Mouse (Mus musculus): ENCODE data around the gene Spint1. TPM values are rescaled to one million over a fixed set of nuclear protein-coding genes. Genes with fewer than 3 reads are reported as not detected.
A peak's percentile ranks its signal among the peaks of the same experiment; 100 is the strongest.

Spint1 gene
- polyA plus RNA-seq, 1 experiment from 2014 or later = 1.1 TPM

DNA sequence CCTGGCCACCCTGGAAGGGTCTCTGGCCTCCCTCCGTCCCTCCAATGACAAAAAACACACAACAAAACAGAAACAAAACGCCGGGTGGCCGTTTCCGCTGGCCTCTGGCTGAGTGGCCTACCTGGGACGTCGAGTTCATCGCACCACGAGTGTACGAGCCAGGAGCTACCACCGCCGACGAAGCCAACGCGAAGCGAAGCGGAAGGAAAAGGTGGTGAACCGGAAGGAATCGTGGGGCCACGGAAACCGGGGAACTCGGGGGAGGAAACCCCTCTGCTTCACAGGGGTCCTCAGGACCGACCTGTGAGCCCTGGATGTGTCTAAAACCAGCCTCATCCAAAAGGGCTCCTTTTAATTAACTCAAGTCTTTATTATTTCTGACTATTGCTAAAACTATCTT, 40.6 kb downstream of the Spint1 start:
- H3K36me3 ChIP-seq (ENCODE audit: control insufficient read depth, insufficient read depth) = no peaks in the 10 kb centered on the region
- H3K4me1 ChIP-seq (ENCODE audit: control insufficient read depth, low read depth, low read length) = no peaks in the 10 kb centered on the region
- no peaks in the 10 kb centered on the region for H3K27me3 ChIP-seq (ENCODE audit: control insufficient read depth, insufficient read depth, low read depth, low read length)
- no peaks in the 10 kb centered on the region for H3K9me3 ChIP-seq (replicated peaks; ENCODE audit: control insufficient read depth, low read length)
- no peak overlapping the region for H3K27ac ChIP-seq (ENCODE audit: low read length)
- no peak overlapping the region for H3K4me2 ChIP-seq (ENCODE audit: low read depth, low read length)
- no peak for ATAC-seq (ENCODE audit: low read depth)
- H3K9ac ChIP-seq (ENCODE audit: low read depth, low read length) = no peak overlapping the region
- no peak overlapping the region for H3K4me3 ChIP-seq (ENCODE audit: low read depth, low read length)
- WGBS (ENCODE audit: insufficient replicate concordance) = 80% methylated on average over 23 of the region's 23 CpGs

GRCm38 (mm10) chr2:119281899-119282565, 44.9 kb downstream of the Spint1 start:
- Histone ChIP-seq H3K36me3 (ENCODE audit: control insufficient read depth, insufficient read depth) (no peaks in the 10 kb centered on the region), H3K9me3 (replicated peaks; ENCODE audit: control insufficient read depth, low read length) (no peaks in the 10 kb centered on the region), H3K4me2 (ENCODE audit: low read depth, low read length) (no peak overlapping the region), H3K27ac (ENCODE audit: low read length) (no peak overlapping the region), H3K4me3 (ENCODE audit: low read depth, low read length) (no peak overlapping the region), H3K9ac (ENCODE audit: low read depth, low read length) (no peak overlapping the region), H3K4me1 (ENCODE audit: control insufficient read depth, low read depth, low read length) (no peaks in the 10 kb centered on the region), H3K27me3 (ENCODE audit: control insufficient read depth, insufficient read depth, low read depth, low read length) (no peaks in the 10 kb centered on the region)
- no peak for ATAC-seq (ENCODE audit: low read depth)
- WGBS (ENCODE audit: insufficient replicate concordance) = 54% methylated on average over 7 of the region's 7 CpGs

DNA sequence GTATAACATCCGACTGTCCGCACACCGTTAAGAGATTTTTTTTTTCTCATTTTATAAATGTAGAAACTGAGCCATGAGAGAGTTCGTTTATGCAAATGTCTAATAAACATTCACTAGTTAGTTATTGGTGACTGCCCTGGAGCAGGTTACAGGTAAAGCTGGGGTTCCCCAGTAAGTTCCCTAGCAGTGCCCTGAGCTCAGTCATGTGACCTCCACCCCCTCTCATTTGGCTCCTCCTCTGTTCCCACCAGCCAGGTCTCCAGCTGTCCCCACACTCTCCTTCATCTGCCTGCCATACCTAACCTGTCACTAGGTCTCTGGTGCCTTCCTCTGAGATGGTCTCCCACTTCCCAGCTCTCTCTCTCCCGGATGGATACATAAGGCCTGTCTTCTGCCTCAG, 50.2 kb downstream of the Spint1 start:
- Histone ChIP-seq H3K36me3 (ENCODE audit: control insufficient read depth, insufficient read depth) (peaks cover 6% of the 10 kb centered on the region), H3K4me1 (ENCODE audit: control insufficient read depth, low read depth, low read length) (peaks cover 15% of the 10 kb centered on the region), H3K9ac (ENCODE audit: low read depth, low read length) (no peak overlapping the region), H3K27me3 (ENCODE audit: control insufficient read depth, insufficient read depth, low read depth, low read length) (no peaks in the 10 kb centered on the region), H3K4me2 (ENCODE audit: low read depth, low read length) (no peak overlapping the region), H3K4me3 (ENCODE audit: low read depth, low read length) (no peak overlapping the region), H3K9me3 (replicated peaks; ENCODE audit: control insufficient read depth, low read length) (no peaks in the 10 kb centered on the region), H3K27ac (ENCODE audit: low read length) (no peak overlapping the region)
- WGBS (ENCODE audit: insufficient replicate concordance) = 84% methylated on average over 5 of the region's 5 CpGs
- ATAC-seq (ENCODE audit: low read depth) = no peak

DNA sequence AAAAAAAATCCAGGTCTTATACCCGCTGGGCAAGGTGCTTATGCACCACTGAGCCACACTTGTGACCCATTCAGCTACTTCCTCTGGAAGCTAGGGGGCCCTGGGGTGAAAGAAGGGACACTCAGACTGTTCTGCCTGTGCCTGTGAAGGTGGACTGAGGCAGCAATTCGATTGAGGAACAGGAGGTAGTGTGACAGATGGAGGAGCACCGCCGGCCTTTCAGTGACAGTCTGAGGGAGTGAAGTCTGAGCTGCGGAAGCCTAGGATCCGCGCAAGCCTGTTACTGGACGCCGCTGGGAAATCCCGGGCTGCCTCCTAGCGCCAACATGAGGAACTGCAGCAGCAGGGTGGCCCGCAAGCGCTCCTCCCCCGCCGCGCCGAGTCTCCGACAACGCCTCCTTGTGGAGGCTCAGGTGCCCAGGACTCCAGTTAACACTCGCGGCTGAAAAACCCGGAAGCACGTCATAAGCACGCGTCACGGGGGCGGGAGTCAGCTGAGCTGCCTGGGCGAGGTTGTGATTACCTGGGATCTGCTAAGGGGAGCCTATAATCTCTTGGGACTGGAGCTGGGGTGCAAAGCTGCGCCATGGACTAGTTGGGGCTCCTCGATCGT, 51.2 kb downstream of the Spint1 start, which contains the start of gene Vps18:
Gene Vps18, plus strand, starts transcription at position 471 of the 613 bp plus-strand sequence.
- ATAC-seq (ENCODE audit: low read depth) = peak; percentile 93
- no peaks in the 10 kb centered on the region for H3K27me3 ChIP-seq (ENCODE audit: control insufficient read depth, insufficient read depth, low read depth, low read length)
- peaks cover 16% of the 10 kb centered on the region for H3K36me3 ChIP-seq (ENCODE audit: control insufficient read depth, insufficient read depth)
- H3K4me2 ChIP-seq (ENCODE audit: low read depth, low read length) = peak within 1 kb of the TSS; percentile 95
- no peaks in the 10 kb centered on the region for H3K9me3 ChIP-seq (replicated peaks; ENCODE audit: control insufficient read depth, low read length)
- under 1% methylated on average over 31 of the region's 31 CpGs for WGBS (ENCODE audit: insufficient replicate concordance)
- peak within 1 kb of the TSS; percentile 71 for H3K9ac ChIP-seq (ENCODE audit: low read depth, low read length)
- H3K4me1 ChIP-seq (ENCODE audit: control insufficient read depth, low read depth, low read length) = peaks cover 15% of the 10 kb centered on the region
- H3K4me3 ChIP-seq (ENCODE audit: low read depth, low read length) = peak within 1 kb of the TSS; percentile 72
- H3K27ac ChIP-seq (ENCODE audit: low read length) = peak within 1 kb of the TSS; percentile 68

GRCm38 (mm10) chr2:119289014-119289416, 51.9 kb downstream of the Spint1 start:
- Histone ChIP-seq H3K27me3 (ENCODE audit: control insufficient read depth, insufficient read depth, low read depth, low read length) (no peaks in the 10 kb centered on the region), H3K27ac (ENCODE audit: low read length) (peak overlapping the region; percentile 68), H3K9ac (ENCODE audit: low read depth, low read length) (peak overlapping the region; percentile 71), H3K9me3 (replicated peaks; ENCODE audit: control insufficient read depth, low read length) (no peaks in the 10 kb centered on the region), H3K4me2 (ENCODE audit: low read depth, low read length) (peak overlapping the region; percentile 95), H3K4me1 (ENCODE audit: control insufficient read depth, low read depth, low read length) (peaks cover 15% of the 10 kb centered on the region), H3K4me3 (ENCODE audit: low read depth, low read length) (peak overlapping the region; percentile 72), H3K36me3 (ENCODE audit: control insufficient read depth, insufficient read depth) (peaks cover 21% of the 10 kb centered on the region)
- WGBS (ENCODE audit: insufficient replicate concordance) = under 1% methylated on average over 11 of the region's 11 CpGs
- ATAC-seq (ENCODE audit: low read depth) = 0 out of 2 replicates have a peak, but pooled peaks have one; percentile 7

- Histone ChIP-seq H3K9ac (ENCODE audit: low read depth, low read length) (no peak overlapping the region), H3K4me2 (ENCODE audit: low read depth, low read length) (no peak overlapping the region), H3K36me3 (ENCODE audit: control insufficient read depth, insufficient read depth) (peaks cover 26% of the 10 kb centered on the region), H3K27ac (ENCODE audit: low read length) (no peak overlapping the region), H3K4me1 (ENCODE audit: control insufficient read depth, low read depth, low read length) (peaks cover 15% of the 10 kb centered on the region), H3K9me3 (replicated peaks; ENCODE audit: control insufficient read depth, low read length) (no peaks in the 10 kb centered on the region), H3K27me3 (ENCODE audit: control insufficient read depth, insufficient read depth, low read depth, low read length) (no peaks in the 10 kb centered on the region), H3K4me3 (ENCODE audit: low read depth, low read length) (no peak overlapping the region)
- ATAC-seq (ENCODE audit: low read depth) = no peak
- WGBS (ENCODE audit: insufficient replicate concordance) = 78% methylated on average over 5 of the region's 5 CpGs
Measured at GRCm38 (mm10) chr2:119292281-119292680, 55.1 kb downstream of the Spint1 start.

DNA sequence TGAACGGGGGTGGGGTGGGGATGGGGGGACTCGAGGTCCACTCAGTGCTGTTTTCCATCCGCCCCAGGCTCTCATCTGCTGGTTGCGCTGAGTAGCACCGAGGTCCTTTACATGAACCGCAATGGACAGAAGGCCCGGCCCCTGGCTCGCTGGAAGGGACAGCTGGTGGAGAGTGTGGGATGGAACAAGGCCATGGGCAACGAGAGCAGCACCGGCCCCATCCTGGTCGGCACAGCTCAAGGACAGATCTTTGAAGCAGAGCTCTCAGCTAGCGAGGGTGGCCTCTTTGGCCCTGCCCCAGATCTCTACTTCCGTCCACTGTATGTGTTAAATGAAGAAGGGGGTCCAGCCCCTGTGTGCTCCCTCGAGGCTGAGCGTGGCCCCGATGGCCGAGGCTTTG, 55.7 kb downstream of the Spint1 start:
- 83% methylated on average over 17 of the region's 17 CpGs for WGBS (ENCODE audit: insufficient replicate concordance)

GRCm38 (mm10) chr2:119293311-119293710, 56.1 kb downstream of the Spint1 start:
- Histone ChIP-seq H3K36me3 (ENCODE audit: control insufficient read depth, insufficient read depth) (peaks cover 34% of the 10 kb centered on the region), H3K4me2 (ENCODE audit: low read depth, low read length) (no peak overlapping the region), H3K4me1 (ENCODE audit: control insufficient read depth, low read depth, low read length) (peaks cover 10% of the 10 kb centered on the region), H3K9me3 (replicated peaks; ENCODE audit: control insufficient read depth, low read length) (no peaks in the 10 kb centered on the region), H3K27ac (ENCODE audit: low read length) (no peak overlapping the region), H3K27me3 (ENCODE audit: control insufficient read depth, insufficient read depth, low read depth, low read length) (no peaks in the 10 kb centered on the region), H3K4me3 (ENCODE audit: low read depth, low read length) (no peak overlapping the region), H3K9ac (ENCODE audit: low read depth, low read length) (no peak overlapping the region)
- ATAC-seq (ENCODE audit: low read depth) = no peak
- 90% methylated on average over 17 of the region's 17 CpGs for WGBS (ENCODE audit: insufficient replicate concordance)

More for the DNA sequence above, 55.7 kb downstream of the Spint1 start:
- H3K9me3 ChIP-seq (replicated peaks; ENCODE audit: control insufficient read depth, low read length) = no peaks in the 10 kb centered on the region
- H3K36me3 ChIP-seq (ENCODE audit: control insufficient read depth, insufficient read depth) = peaks cover 32% of the 10 kb centered on the region
- H3K4me2 ChIP-seq (ENCODE audit: low read depth, low read length) = no peak overlapping the region
- no peak overlapping the region for H3K9ac ChIP-seq (ENCODE audit: low read depth, low read length)
- no peak overlapping the region for H3K27ac ChIP-seq (ENCODE audit: low read length)
- H3K4me3 ChIP-seq (ENCODE audit: low read depth, low read length) = no peak overlapping the region
- H3K27me3 ChIP-seq (ENCODE audit: control insufficient read depth, insufficient read depth, low read depth, low read length) = no peaks in the 10 kb centered on the region
- H3K4me1 ChIP-seq (ENCODE audit: control insufficient read depth, low read depth, low read length) = peaks cover 15% of the 10 kb centered on the region
- ATAC-seq (ENCODE audit: low read depth) = no peak

GRCm38 (mm10) chr2:119293776-119294390, 56.7 kb downstream of the Spint1 start:
- H3K9me3 ChIP-seq (replicated peaks; ENCODE audit: control insufficient read depth, low read length) = no peaks in the 10 kb centered on the region
- peaks cover 34% of the 10 kb centered on the region for H3K36me3 ChIP-seq (ENCODE audit: control insufficient read depth, insufficient read depth)
- ATAC-seq (ENCODE audit: low read depth) = no peak
- no peak overlapping the region for H3K27ac ChIP-seq (ENCODE audit: low read length)
- H3K4me2 ChIP-seq (ENCODE audit: low read depth, low read length) = no peak overlapping the region
- H3K9ac ChIP-seq (ENCODE audit: low read depth, low read length) = no peak overlapping the region
- H3K4me3 ChIP-seq (ENCODE audit: low read depth, low read length) = no peak overlapping the region
- peaks cover 10% of the 10 kb centered on the region for H3K4me1 ChIP-seq (ENCODE audit: control insufficient read depth, low read depth, low read length)
- 89% methylated on average over 34 of the region's 34 CpGs for WGBS (ENCODE audit: insufficient replicate concordance)
- no peaks in the 10 kb centered on the region for H3K27me3 ChIP-seq (ENCODE audit: control insufficient read depth, insufficient read depth, low read depth, low read length)

Measured in liver, embryonic 16.5 days (tissue).